Mouse (Mus musculus) thymus, adult 2 months (tissue): Measurements from ENCODE around the gene Zcchc7. TPM values are rescaled to one million over a fixed set of nuclear protein-coding genes. Genes with fewer than 3 reads are reported as not detected.
"Not testable (repeated sequence)": the region's sequence is repeated elsewhere in the genome, so short reads cannot be mapped to it uniquely, and the experiment has no call there.

Experiments
- DNase-seq: peaks from one replicate; pipeline ENCODE4 v3.0.0; 2021
- H3K27ac ChIP-seq: fragments of 200-500 bp; 2 replicates; pipeline ENCODE4 v1.5.1; 2012; ENCODE audit warnings: low read length, control low read depth; ENCODE audit not compliant: control insufficient read depth, insufficient read depth
- H3K27me3 ChIP-seq: fragments of 200-500 bp; 2 replicates; pipeline ENCODE4 v1.6.1; 2012; ENCODE audit warnings: mild to moderate bottlenecking, low read length, moderate library complexity, mixed read lengths; ENCODE audit not compliant: control insufficient read depth, insufficient read depth
- H3K36me3 ChIP-seq: fragments of 200-500 bp; 2 replicates; pipeline ENCODE4 v1.6.1; 2012; ENCODE audit warnings: mild to moderate bottlenecking, low read length, moderate library complexity; ENCODE audit not compliant: control insufficient read depth, insufficient read depth
- H3K4me1 ChIP-seq: fragments of 200-500 bp; replicated peaks from 2 replicates; pipeline ENCODE4 v1.6.1; 2012; ENCODE audit warnings: low read length; ENCODE audit not compliant: control insufficient read depth, insufficient read depth
- H3K4me3 ChIP-seq: fragments of 200-500 bp; 2 replicates; pipeline ENCODE4 v1.5.1; 2012; ENCODE audit warnings: mild to moderate bottlenecking, low read length, control low read depth, moderate library complexity; ENCODE audit not compliant: control insufficient read depth, insufficient read depth
- CTCF ChIP-seq: fragments of 200-500 bp; IDR thresholded peaks from 2 replicates; pipeline ENCODE4 v1.5.1; 2012; ENCODE audit warnings: mild to moderate bottlenecking, control low read depth, low read length, moderate library complexity, borderline replicate concordance; ENCODE audit not compliant: control insufficient read depth, poor library complexity, insufficient read depth; ENCODE audit errors: extremely low read depth
- POLR2A ChIP-seq: fragments of 200-500 bp; IDR thresholded peaks from 2 replicates; pipeline ENCODE4 v1.6.1; 2012; ENCODE audit warnings: mild to moderate bottlenecking, low read length, control low read depth, moderate library complexity; ENCODE audit not compliant: control insufficient read depth, poor library complexity, insufficient read depth; ENCODE audit errors: extremely low read depth
- WGBS: fragments of 180-500 bp; shearing (Covaris S2); methylation state at CpG from one replicate; pipeline ENCODE4 v1.1.7; 2018; 5-methylcytosine and 5-hydroxymethylcytosine counted together
- polyA plus RNA-seq: library from polyadenylated mRNA; depleted of rRNA; stranded (reverse); fragments of >200 nt; gene quantifications from 2 replicates; pipeline ENCODE4 v1.2.3, GENCODE M21; 2012

The Zcchc7 gene
- polyA plus RNA-seq, 1 experiment = 17.4 TPM

DNA sequence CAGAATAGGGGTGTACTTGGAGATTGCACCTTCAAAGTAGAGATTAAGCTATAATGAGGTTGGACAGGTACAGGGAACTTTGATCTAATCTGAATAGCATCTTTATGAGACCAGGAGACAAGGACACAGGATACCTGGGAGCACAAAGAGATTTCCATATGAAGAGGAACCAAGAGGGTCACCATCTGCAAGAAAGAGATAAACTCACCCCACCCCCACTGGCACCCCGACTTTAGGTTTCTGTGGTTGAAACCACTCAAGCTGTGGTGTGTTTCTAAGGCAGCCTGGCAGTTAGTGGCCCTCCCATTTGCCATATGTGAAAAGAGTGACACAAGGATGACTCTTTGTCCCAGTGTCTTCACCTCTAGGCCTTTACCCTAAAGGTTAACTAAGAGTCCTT lies 186.6 kb downstream of the Zcchc7 start:
- H3K36me3 ChIP-seq = no peaks in the 10 kb centered on the region
- 4% methylated on average over 1 of the region's 1 CpGs for WGBS
- no peak overlapping the region for H3K4me3 ChIP-seq
- peaks cover 4% of the 10 kb centered on the region for H3K4me1 ChIP-seq
- H3K27me3 ChIP-seq = no peaks in the 10 kb centered on the region
- no peak overlapping the region for H3K27ac ChIP-seq
- no peak for TF ChIP-seq POLR2A
- no peak for TF ChIP-seq CTCF
- no peak for DNase-seq

DNA sequence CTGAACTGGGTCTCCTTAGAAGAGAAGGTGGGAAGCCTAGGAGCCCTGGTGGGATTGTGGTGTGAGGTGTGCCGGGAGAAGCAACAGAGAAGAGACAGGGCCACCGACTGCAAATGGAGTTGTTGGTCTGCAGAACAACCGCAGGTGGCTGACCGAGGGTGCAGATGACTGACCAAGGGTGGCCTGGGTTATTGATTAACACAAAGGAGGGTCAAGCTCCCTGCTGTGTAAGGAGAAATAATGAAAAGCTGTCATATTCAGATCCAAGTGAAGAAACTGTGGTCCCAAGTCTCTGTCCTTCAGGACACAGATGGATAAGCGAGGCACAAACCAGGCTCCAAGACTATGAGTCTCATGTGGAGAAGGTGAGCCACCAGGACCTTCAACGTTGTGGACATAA lies 187.8 kb downstream of the Zcchc7 start:
- H3K36me3 ChIP-seq = no peaks in the 10 kb centered on the region
- WGBS = 92% methylated on average over 6 of the region's 6 CpGs
- no peak overlapping the region for H3K4me3 ChIP-seq
- H3K27ac ChIP-seq = no peak overlapping the region
- no peak for DNase-seq
- H3K27me3 ChIP-seq = no peaks in the 10 kb centered on the region
- no peak for TF ChIP-seq CTCF
- no peak for TF ChIP-seq POLR2A
- peaks cover 4% of the 10 kb centered on the region for H3K4me1 ChIP-seq

DNA sequence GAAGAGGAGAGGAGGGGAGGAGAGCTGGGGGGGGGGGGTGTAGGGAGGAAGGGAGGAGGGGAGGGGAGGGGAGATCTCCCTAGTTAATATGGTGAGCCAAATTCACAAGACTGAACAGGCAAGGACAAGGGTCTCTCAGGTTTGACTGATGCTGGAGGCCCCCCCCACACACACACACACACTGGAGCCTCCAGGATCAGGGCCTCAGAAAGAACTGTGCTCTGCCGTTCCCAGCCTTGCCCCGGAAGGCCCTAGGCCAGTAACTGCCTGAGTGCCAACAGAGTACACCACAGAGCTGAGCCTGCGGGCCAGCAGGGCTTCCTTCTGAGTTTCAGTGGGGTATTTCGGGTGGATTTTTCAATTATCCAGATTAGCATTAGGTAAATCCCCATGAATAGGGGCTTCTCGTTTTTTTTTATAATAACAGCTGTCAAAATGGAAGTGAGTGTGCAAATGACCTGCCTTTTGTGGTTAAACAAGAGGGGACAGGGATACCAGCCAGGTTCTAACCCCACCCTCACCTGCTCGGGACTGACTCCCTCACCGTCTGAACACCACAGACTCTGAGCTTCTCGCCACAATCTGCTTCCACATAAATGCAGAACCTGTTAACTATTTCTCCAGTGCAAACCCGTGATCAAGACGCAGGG lies 188.9 kb downstream of the Zcchc7 start:
- H3K36me3 ChIP-seq = no peaks in the 10 kb centered on the region
- no peak overlapping the region for H3K4me3 ChIP-seq
- no peak for DNase-seq
- H3K4me1 ChIP-seq = peaks cover 4% of the 10 kb centered on the region
- TF ChIP-seq POLR2A = no peak
- no peak for TF ChIP-seq CTCF
- H3K27me3 ChIP-seq = no peaks in the 10 kb centered on the region
- WGBS = 19% methylated on average over 10 of the region's 10 CpGs
- H3K27ac ChIP-seq = no peak overlapping the region

DNA sequence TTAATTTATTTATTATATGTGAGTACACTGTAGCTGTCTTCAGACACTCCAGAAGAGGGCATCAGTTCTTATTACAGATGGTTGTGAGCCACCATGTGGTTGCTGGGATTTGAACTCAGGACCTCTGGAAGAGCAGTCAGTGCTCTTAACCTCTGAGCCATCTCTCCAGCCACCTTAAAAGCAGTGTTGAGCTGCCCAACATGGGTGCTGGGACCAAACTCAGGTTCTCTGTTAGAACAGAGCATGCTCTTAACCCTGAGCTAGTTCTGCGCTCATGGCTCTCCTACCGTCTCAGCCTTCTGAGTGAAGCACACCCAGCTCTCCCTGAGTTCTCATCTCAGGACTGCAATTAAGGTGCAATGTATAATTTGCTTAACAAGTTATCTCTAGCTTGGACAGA lies 190.4 kb downstream of the Zcchc7 start:
- not testable (repeated sequence) for H3K4me1 ChIP-seq, H3K27ac ChIP-seq, H3K36me3 ChIP-seq, H3K4me3 ChIP-seq, H3K27me3 ChIP-seq, DNase-seq
- WGBS = 100% methylated on average over 2 of the region's 2 CpGs

DNA sequence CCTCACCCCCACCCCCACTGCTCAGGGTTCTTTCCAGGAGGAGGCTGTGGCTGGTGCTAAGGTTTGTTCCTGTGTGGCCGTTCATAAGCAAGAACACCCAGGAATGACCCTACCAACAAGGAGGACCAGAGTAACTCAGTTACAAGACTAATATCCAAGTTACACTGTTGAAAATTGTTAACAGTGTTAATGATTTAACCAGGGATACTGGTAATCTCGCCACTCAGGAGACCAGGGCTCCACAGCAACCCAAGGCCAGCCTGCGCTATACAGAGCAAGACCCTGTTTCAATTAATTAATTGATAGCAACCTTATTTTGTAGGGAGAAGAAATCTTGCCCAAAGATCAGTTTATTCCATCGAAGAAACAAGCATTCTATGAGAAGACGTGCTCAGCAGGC lies 191.8 kb downstream of the Zcchc7 start:
- Histone ChIP-seq H3K4me3 (no peak overlapping the region), H3K4me1 (no peaks in the 10 kb centered on the region; the same call in none of the 2 replicates), H3K27ac (no peak overlapping the region), H3K27me3 (no peaks in the 10 kb centered on the region), H3K36me3 (no peaks in the 10 kb centered on the region)
- no peak for DNase-seq
- TF ChIP-seq POLR2A = no peak
- TF ChIP-seq CTCF = no peak
- 95% methylated on average over 5 of the region's 5 CpGs for whole genome bisulfite sequencing

DNA sequence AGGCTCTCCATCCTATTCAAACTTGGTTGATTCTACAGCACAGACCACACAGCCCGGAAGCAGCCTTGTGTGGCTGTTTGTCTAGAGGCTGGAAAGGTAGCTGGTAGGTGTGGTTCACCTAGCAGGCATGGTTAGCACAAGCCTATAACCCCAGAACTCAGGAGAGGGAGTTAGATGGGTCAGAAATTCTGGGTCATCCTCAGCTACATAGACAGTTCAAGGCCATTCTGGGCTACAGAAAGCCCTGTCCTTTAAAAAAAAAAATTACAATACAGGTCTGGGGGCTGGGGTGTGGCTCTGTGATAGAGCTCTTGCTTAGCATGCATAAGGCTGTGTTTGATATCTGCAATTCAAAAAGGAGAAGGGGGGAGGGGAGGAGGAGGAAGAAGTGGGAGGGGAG lies 192.6 kb downstream of the Zcchc7 start:
- WGBS = 97% methylated on average over 1 of the region's 1 CpGs
- DNase-seq = no peak
- Histone ChIP-seq H3K4me1 (no peaks in the 10 kb centered on the region; the same call in 1 of the 2 replicates), H3K36me3 (no peaks in the 10 kb centered on the region), H3K27me3 (no peaks in the 10 kb centered on the region), H3K4me3 (no peak overlapping the region), H3K27ac (no peak overlapping the region)
- TF ChIP-seq POLR2A (no peak), CTCF (no peak)

DNA sequence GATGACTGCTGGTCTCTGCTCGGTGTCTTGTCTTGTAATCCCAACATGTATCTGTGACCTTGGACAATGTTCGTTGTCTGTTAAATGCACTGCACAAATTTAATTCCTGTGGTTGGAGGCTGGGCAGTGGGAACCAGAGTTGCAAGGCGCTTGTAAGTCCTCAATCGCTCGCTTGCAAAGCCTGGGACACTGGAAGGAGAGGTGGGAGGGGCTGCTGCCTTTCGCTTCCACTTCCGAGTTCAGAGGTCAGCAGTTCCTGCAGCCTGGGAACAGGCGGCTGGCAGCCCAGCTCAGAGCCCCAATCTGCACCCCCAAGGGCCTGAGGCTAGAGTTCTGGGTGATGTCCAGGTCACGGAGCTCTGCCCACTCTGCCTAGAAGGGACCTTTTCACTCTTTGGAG lies 197.4 kb downstream of the Zcchc7 start:
- H3K27ac ChIP-seq = no peak overlapping the region
- 95% methylated on average over 9 of the region's 9 CpGs for WGBS
- TF ChIP-seq POLR2A (no peak), CTCF (no peak)

More for the DNA sequence above, 197.4 kb downstream of the Zcchc7 start:
- no peak overlapping the region for H3K4me3 ChIP-seq
- no peak for DNase-seq
- H3K4me1 ChIP-seq = no peaks in the 10 kb centered on the region
- no peaks in the 10 kb centered on the region for H3K36me3 ChIP-seq
- no peaks in the 10 kb centered on the region for H3K27me3 ChIP-seq
